Mouse (Mus musculus) erythroblast, adult 5-6 weeks (primary cell): Measurements from ENCODE around the gene Akr1cl. TPM values are rescaled to one million over a fixed set of nuclear protein-coding genes. Genes with fewer than 3 reads are reported as not detected.

Experiments
- ATAC-seq: replicated peaks from 2 replicates; pipeline ENCODE4 v1.8.0; 2016; ENCODE audit warnings: moderate number of reproducible peaks, mild to moderate bottlenecking, moderate TSS enrichment, inconsistent platforms; ENCODE audit not compliant: poor library complexity, low FRiP score, severe bottlenecking
- total RNA-seq, 2 experiments: library from RNA; stranded (forward) in 1 of 2; stranded (reverse) in 1 of 2; fragments of 150-400 nt in 1 of 2; fragments of 200-764, 138-1000 nt in 1 of 2; gene quantifications; 2 replicates each; pipeline versions ENCODE4 v1.2.3 to v1.2.4; 2015 to 2017; ENCODE audit warnings: low replicate concordance in 2 of 2

The Akr1cl gene
- total RNA-seq, 2 experiments from 2014 or later = not detected

- ATAC-seq = no peak
Measured at GRCm38 (mm10) chr1:65004526-65004925, 28.0 kb downstream of the Akr1cl start.

GRCm38 (mm10) chr1:64993206-64993605, 39.4 kb downstream of the Akr1cl start:
- ATAC-seq = no peak

GRCm38 (mm10) chr1:64988176-64988575, 44.4 kb downstream of the Akr1cl start:
- no peak for ATAC-seq

- ATAC-seq = no peak
Measured at GRCm38 (mm10) chr1:64986120-64986519, 46.4 kb downstream of the Akr1cl start.

GRCm38 (mm10) chr1:64983247-64983646, 49.3 kb downstream of the Akr1cl start:
- no peak for ATAC-seq

- no peak for ATAC-seq
Measured at GRCm38 (mm10) chr1:64978321-64978799, 54.2 kb downstream of the Akr1cl start.

GRCm38 (mm10) chr1:64975346-64975745, 57.2 kb downstream of the Akr1cl start:
- ATAC-seq = no peak

GRCm38 (mm10) chr1:64970685-64971084, 61.9 kb downstream of the Akr1cl start:
- no peak for ATAC-seq

Other genes with a start within 250 kb of the Akr1cl start
- 6.5 and 7.5 TPM in 2 replicates for gene Plekhm3, start 75.9 kb downstream of the Akr1cl start, total RNA-seq (2015; ENCODE audit: low replicate concordance)
- 3.7 and 7.4 TPM in 2 replicates for gene Plekhm3, start 75.9 kb downstream of the Akr1cl start, total RNA-seq (2017; ENCODE audit: low replicate concordance)
- not detected in 2 replicates for gene Cryge, start 18.4 kb upstream of the Akr1cl start, total RNA-seq (2015; ENCODE audit: low replicate concordance)
- gene Cryge, start 18.4 kb upstream of the Akr1cl start, total RNA-seq (2017; ENCODE audit: low replicate concordance) = not detected in 2 replicates
- gene Crygd, start 30.7 kb upstream of the Akr1cl start, total RNA-seq (2015; ENCODE audit: low replicate concordance) = not detected in 2 replicates
- not detected in 2 replicates for gene Crygd, start 30.7 kb upstream of the Akr1cl start, total RNA-seq (2017; ENCODE audit: low replicate concordance)
- not detected in 2 replicates for gene Crygc, start 40.9 kb upstream of the Akr1cl start, total RNA-seq (2015; ENCODE audit: low replicate concordance)
- gene Crygc, start 40.9 kb upstream of the Akr1cl start, total RNA-seq (2017; ENCODE audit: low replicate concordance) = not detected in 2 replicates
- not detected in 2 replicates for gene Crygb, start 49.5 kb upstream of the Akr1cl start, total RNA-seq (2015; ENCODE audit: low replicate concordance)
- gene Crygb, start 49.5 kb upstream of the Akr1cl start, total RNA-seq (2017; ENCODE audit: low replicate concordance) = not detected in 2 replicates
- not detected in 2 replicates for gene Cryga, start 70.6 kb upstream of the Akr1cl start, total RNA-seq (2015; ENCODE audit: low replicate concordance)
- not detected in 2 replicates for gene Cryga, start 70.6 kb upstream of the Akr1cl start, total RNA-seq (2017; ENCODE audit: low replicate concordance)
- not detected in 2 replicates for gene Gm28845, start 86.8 kb upstream of the Akr1cl start, total RNA-seq (2015; ENCODE audit: low replicate concordance)
- gene Gm28845, start 86.8 kb upstream of the Akr1cl start, total RNA-seq (2017; ENCODE audit: low replicate concordance) = 1.3 TPM in 1 of 2 replicates, not detected in the other
- gene D630023F18Rik, start 90.5 kb upstream of the Akr1cl start, total RNA-seq (2015; ENCODE audit: low replicate concordance) = 1.7 TPM in 1 of 2 replicates, not detected in the other
- gene D630023F18Rik, start 90.5 kb upstream of the Akr1cl start, total RNA-seq (2017; ENCODE audit: low replicate concordance) = not detected in 2 replicates
- gene Idh1, start 153.7 kb upstream of the Akr1cl start, total RNA-seq (2015; ENCODE audit: low replicate concordance) = 22.4 and 30.6 TPM in 2 replicates
- 37.5 and 40.2 TPM in 2 replicates for gene Idh1, start 153.7 kb upstream of the Akr1cl start, total RNA-seq (2017; ENCODE audit: low replicate concordance)
- gene Pikfyve, start 153.9 kb upstream of the Akr1cl start, total RNA-seq (2015; ENCODE audit: low replicate concordance) = 9.4 and 12.5 TPM in 2 replicates
- 11.0 and 14.8 TPM in 2 replicates for gene Pikfyve, start 153.9 kb upstream of the Akr1cl start, total RNA-seq (2017; ENCODE audit: low replicate concordance)
- gene Pth2r, start 249.3 kb upstream of the Akr1cl start, total RNA-seq (2015; ENCODE audit: low replicate concordance) = not detected in 2 replicates
- gene Pth2r, start 249.3 kb upstream of the Akr1cl start, total RNA-seq (2017; ENCODE audit: low replicate concordance) = not detected in 2 replicates